In genomic region chr4:119141191-119141590, GRCm38 (mm10) we compare ENCODE assay signal across 16 mouse cellular contexts. TPM values are rescaled to one million over a fixed set of nuclear protein-coding genes. Genes with fewer than 3 reads are reported as not detected.
A peak's percentile ranks its signal among the peaks of the same experiment; 100 is the strongest.
DNase-seq lines count a peak whose midpoint lies in the region; ATAC-seq lines count a peak whose summit lies in the region.
"Had no signal": no experiment of that assay in that cellular context is flagged by ENCODE, and none has a peak within 500 bp of the region (broad histone marks: within the 10 kb centered on the region; RNA-seq: fewer than 3 reads in every experiment).

No protein-coding gene starts in this region.

- H3K9me3 ChIP-seq in heart, embryonic 15.5 days (replicated peaks) = no peaks in the 10 kb centered on the region
- H3K9me3 ChIP-seq: forebrain, embryonic 10.5 days; hindbrain, embryonic 10.5 days; limb, embryonic 12.5 days; midbrain, embryonic 13.5 days; neural tube, embryonic 13.5 days had no signal

- peaks cover 17% of the 10 kb centered on the region for H3K36me3 ChIP-seq in heart, embryonic 15.5 days

- intact Hi-C loops in heart, postnatal 25 days (cut with DNase I) = loop anchor here (2.0 kb wide), 1 partner anchor 136 kb away; no protein-coding TSS in a partner anchor

- no peak for DNase-seq in heart, postnatal 25 days (ENCODE audit: low spot score)
- peak; percentile 48 for DNase-seq in right cerebral cortex, adult 18-20 months
- DNase-seq in right cerebral cortex, postnatal 25 days = no peak
- peak; percentile 77 for DNase-seq in R1 (ENCODE audit: low read depth, low spot score)
- no peak for DNase-seq in urinary bladder, adult 18-20 months (ENCODE audit: low spot score in 2 of 2)
- DNase-seq in kidney, adult 9 months = no peak
- DNase-seq: cerebellum, adult 8-10 months; kidney, postnatal 25 days had no signal

- no peaks in the 10 kb centered on the region for H3K27me3 ChIP-seq in heart, embryonic 15.5 days
- H3K27me3 ChIP-seq: limb, embryonic 12.5 days; midbrain, embryonic 13.5 days; neural tube, embryonic 13.5 days had no signal

- no peak overlapping the region for H3K9ac ChIP-seq in heart, embryonic 15.5 days
- H3K9ac ChIP-seq: limb, embryonic 12.5 days; midbrain, embryonic 13.5 days; neural tube, embryonic 13.5 days had no signal

- 29% methylated on average over 10 of the region's 10 CpGs for WGBS in heart, embryonic 15.5 days

- H3K27ac ChIP-seq in heart, embryonic 15.5 days = peak overlapping the region; percentile 38
- H3K27ac ChIP-seq: forebrain, embryonic 10.5 days; hindbrain, embryonic 10.5 days; limb, embryonic 12.5 days; midbrain, embryonic 13.5 days; neural tube, embryonic 13.5 days had no signal

- H3K4me3 ChIP-seq in heart, embryonic 15.5 days = no peak overlapping the region
- H3K4me3 ChIP-seq: forebrain, embryonic 10.5 days; hindbrain, embryonic 10.5 days; limb, embryonic 12.5 days; midbrain, embryonic 13.5 days; neural tube, embryonic 13.5 days had no signal

- peaks cover 16% of the 10 kb centered on the region for H3K4me1 ChIP-seq in heart, embryonic 15.5 days (replicated peaks)

- no peak overlapping the region for H3K4me2 ChIP-seq in heart, embryonic 15.5 days
- H3K4me2 ChIP-seq: limb, embryonic 12.5 days; midbrain, embryonic 13.5 days; neural tube, embryonic 13.5 days had no signal

- ATAC-seq in heart, embryonic 15.5 days (replicated peaks; ENCODE audit: insufficient number of reproducible peaks, insufficient read depth, low FRiP score, low read depth) = 0 out of 2 replicates have a peak, but pooled peaks have one; percentile 26
- ATAC-seq: intestine, embryonic 16.5 days; lung, postnatal 0 days; midbrain, embryonic 13.5 days had no signal

RNA-seq across cellular contexts. Expression of gene Slc2a1, which starts 32.7 kb away (rescaled TPM):
- 119 and 127 TPM in 2 replicates for polyA plus RNA-seq in heart, embryonic 15.5 days (2015; fragmentation: Nextera tagmentation; extraction: Ambion mirVana)
- 1 to 10 TPM; 7.3 to 8.0 TPM for total RNA-seq in heart, postnatal 25 days (2021)

RNA-seq across cellular contexts. Expression of gene Zfp691, which starts 32.8 kb away (rescaled TPM):
- 9.9 and 10.6 TPM in 2 replicates for polyA plus RNA-seq in heart, embryonic 15.5 days (2015; fragmentation: Nextera tagmentation; extraction: Ambion mirVana)
- total RNA-seq in heart, postnatal 25 days (2021) = 10 to 100 TPM; 21.4 to 25.0 TPM

RNA-seq across cellular contexts. Expression of gene Ermap, which starts 48.6 kb away (rescaled TPM):
- 0.69 and 2.9 TPM in 2 replicates for polyA plus RNA-seq in heart, embryonic 15.5 days (2015; fragmentation: Nextera tagmentation; extraction: Ambion mirVana)
- under 1 TPM; 0.05 to 0.25 TPM for total RNA-seq in heart, postnatal 25 days (2021)

RNA-seq across cellular contexts. Expression of gene Svbp, which starts 53.9 kb away (rescaled TPM):
- polyA plus RNA-seq in heart, embryonic 15.5 days (2015; fragmentation: Nextera tagmentation; extraction: Ambion mirVana) = 111 and 124 TPM in 2 replicates
- total RNA-seq in heart, postnatal 25 days (2021) = 10 to 100 TPM; 15.3 to 19.0 TPM

Comparison
In these comparisons a context has a peak if more than half of its experiments do, and no peak if none do; other contexts are left out.
1. DNase-seq: peak in right cerebral cortex, adult 18-20 months (single experiment) and R1 (single experiment); none in heart, postnatal 25 days (single experiment), right cerebral cortex, postnatal 25 days (single experiment), urinary bladder, adult 18-20 months (0 of 2) and kidney, adult 9 months (single experiment).